Mouse (Mus musculus): ENCODE data around the gene Rreb1. TPM values are rescaled to one million over a fixed set of nuclear protein-coding genes. Genes with fewer than 3 reads are reported as not detected.

Gene Rreb1
- total and polyA plus RNA-seq, 3 experiments: 8.1 to 34.0 TPM; not detected in 1

GRCm38 (mm10) chr13:37846962-37847570 is 68.9 kb downstream of the Rreb1 start:
- Histone ChIP-seq H3K9me3 (replicated peaks; ENCODE audit: insufficient read depth, low read length) (no peaks in the 10 kb centered on the region), H3K9ac (ENCODE audit: control insufficient read depth, low read depth, low read length, poor library complexity, severe bottlenecking) (no peak overlapping the region), H3K4me3 (ENCODE audit: control insufficient read depth in 1 of 2, insufficient read depth in 1 of 2, low read depth in 2 of 2, low read length in 2 of 2) (no peak overlapping the region), H3K27me3 (ENCODE audit: control insufficient read depth in 1 of 2, insufficient read depth in 2 of 2, low read length in 2 of 2) (no peaks in the 10 kb centered on the region), H3K4me1 (ENCODE audit: control insufficient read depth in 1 of 2, insufficient read depth in 2 of 2, low read length in 2 of 2) (peaks cover 20 to 29% of the 10 kb centered on the region in 2 experiments), H3K79me2 (ENCODE audit: control insufficient read depth, insufficient read depth, low read length, poor library complexity) (peaks cover 50% of the 10 kb centered on the region), H3K36me3 (ENCODE audit: control insufficient read depth in 1 of 2, insufficient read depth in 2 of 2, low read length in 2 of 2) (peaks cover 3 to 29% of the 10 kb centered on the region in 2 experiments; a peak in 3 of 4 replicates), H3K27ac (ENCODE audit: control insufficient read depth, low read depth, low read length) (no peak overlapping the region)
- DNase-seq (ENCODE audit: low read depth, low spot score): no peak
- no peak for TF ChIP-seq NELFE (IDR thresholded peaks at IDR 0.05; ENCODE audit: low read depth, low read length)
- no peak for TF ChIP-seq POLR2AphosphoS5 (IDR thresholded peaks at IDR 0.05; ENCODE audit: borderline replicate concordance, low read depth, low read length)
- no peak for TF ChIP-seq GABPA (IDR thresholded peaks at IDR 0.05; ENCODE audit: low read depth, low read length)
- no peak for TF ChIP-seq KAT2A (conservative IDR thresholded peaks at IDR 0.05; ENCODE audit: low read depth, low read length)
- TF ChIP-seq BHLHE40 (IDR thresholded peaks at IDR 0.05; ENCODE audit: borderline replicate concordance, low read depth, low read length): no peak
- no peak for TF ChIP-seq ETS1 (IDR thresholded peaks at IDR 0.05; ENCODE audit: low read depth, low read length)
- no peak for TF ChIP-seq JUND (IDR thresholded peaks at IDR 0.05; ENCODE audit: low read depth, low read length)
- TF ChIP-seq GATA1 (IDR thresholded peaks at IDR 0.05; ENCODE audit: low read depth, low read length): no peak
- TF ChIP-seq E2F4 (IDR thresholded peaks at IDR 0.05; ENCODE audit: borderline replicate concordance, low read depth, low read length): no peak
- TF ChIP-seq SMC3 (IDR thresholded peaks at IDR 0.05; ENCODE audit: low read depth, low read length): no peak
- no peak for TF ChIP-seq RAD21 (IDR thresholded peaks at IDR 0.05; ENCODE audit: low read depth, low read length)
- TF ChIP-seq TAL1 (IDR thresholded peaks at IDR 0.05; ENCODE audit: low read length): no peak
- no peak for TF ChIP-seq EP300 (IDR thresholded peaks at IDR 0.05; ENCODE audit: low read depth in 1 of 2, low read length in 2 of 2)
- no peak for TF ChIP-seq POLR2A (IDR thresholded peaks at IDR 0.05; ENCODE audit: control insufficient read depth in 1 of 2, insufficient read depth in 1 of 2, low read depth in 1 of 2, low read length in 2 of 2, poor library complexity in 1 of 2)
- no peak for TF ChIP-seq MYC (IDR thresholded peaks at IDR 0.05; ENCODE audit: low read depth, low read length)
- no peak for TF ChIP-seq NRF1 (IDR thresholded peaks at IDR 0.05; ENCODE audit: insufficient read depth, low read depth, low read length, poor library complexity, severe bottlenecking)
- TF ChIP-seq ZC3H11A (IDR thresholded peaks at IDR 0.05; ENCODE audit: low read depth, low read length): no peak
- no peak for TF ChIP-seq CTCF (IDR thresholded peaks at IDR 0.05 in 2 of 3, conservative IDR thresholded peaks at IDR 0.05 in 1 of 3; ENCODE audit: control insufficient read depth in 1 of 3, insufficient read depth in 1 of 3, low read depth in 2 of 3, low read length in 3 of 3, poor library complexity in 1 of 3, severe bottlenecking in 1 of 3)
- no peak for TF ChIP-seq MAFK (IDR thresholded peaks at IDR 0.05; ENCODE audit: borderline replicate concordance, low read depth, low read length)
- no peak for TF ChIP-seq MEF2A (IDR thresholded peaks at IDR 0.05; ENCODE audit: extremely low read depth, insufficient replicate concordance, low read depth, low read length, poor library complexity, severe bottlenecking)
